Mouse (Mus musculus): Measurements from ENCODE around the gene Alox8.

DNA sequence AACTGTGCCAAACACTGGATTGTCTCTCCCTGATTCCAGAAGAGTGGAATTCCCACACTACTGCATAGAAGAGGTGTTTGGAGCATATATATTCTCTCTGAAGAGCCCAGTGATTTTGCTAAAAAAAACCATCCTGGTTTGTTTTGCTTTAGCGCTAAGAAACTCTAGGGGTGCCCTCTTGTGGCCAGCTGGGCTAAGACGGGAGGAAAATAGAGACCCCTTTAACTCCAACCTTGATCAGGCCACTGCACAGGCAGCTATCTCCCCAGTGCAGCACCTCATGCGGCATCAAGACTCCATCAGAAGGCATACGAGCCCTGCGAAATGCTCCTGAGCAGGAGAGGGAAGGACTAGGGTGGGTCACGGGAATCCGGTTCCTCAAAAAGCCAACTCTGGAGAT, 47.2 kb downstream of the Alox8 start:
- TF ChIP-seq CTCF (IDR thresholded peaks at IDR 0.05; ENCODE audit: borderline replicate concordance, insufficient read depth, low read length) = no peak
- TF ChIP-seq POLR2A (IDR thresholded peaks at IDR 0.05; ENCODE audit: low read depth, low read length) = no peak
